Mouse (Mus musculus): Measurements from ENCODE around the gene Spats2l.

Spats2l gene

GRCm38 (mm10) chr1:57969327-57970271 lies 195.6 kb downstream of the Spats2l start:
- DNase-seq (ENCODE audit: low read depth, low spot score): peak; percentile 78

DNA sequence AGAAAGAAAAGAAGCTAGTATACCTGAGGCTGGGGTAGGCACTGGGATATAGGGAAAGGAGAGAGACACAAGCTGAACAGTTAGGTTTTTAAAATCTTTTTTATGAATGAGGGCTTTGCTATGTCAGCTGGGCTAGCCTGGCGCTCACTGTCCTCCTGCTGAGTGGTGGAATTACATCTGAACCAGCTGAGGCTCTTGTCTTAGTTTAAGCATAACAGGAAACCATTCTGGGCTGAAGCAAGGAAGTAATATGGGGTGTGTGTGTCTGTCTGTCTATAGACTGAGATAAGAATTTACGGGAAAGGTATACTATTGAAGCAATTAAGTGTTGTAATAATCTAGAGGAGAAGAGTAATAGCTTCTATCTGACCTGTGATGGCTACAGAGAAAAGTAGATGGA lies 197.6 kb downstream of the Spats2l start:
- DNase-seq (ENCODE audit: low read depth, low spot score): no peak

DNA sequence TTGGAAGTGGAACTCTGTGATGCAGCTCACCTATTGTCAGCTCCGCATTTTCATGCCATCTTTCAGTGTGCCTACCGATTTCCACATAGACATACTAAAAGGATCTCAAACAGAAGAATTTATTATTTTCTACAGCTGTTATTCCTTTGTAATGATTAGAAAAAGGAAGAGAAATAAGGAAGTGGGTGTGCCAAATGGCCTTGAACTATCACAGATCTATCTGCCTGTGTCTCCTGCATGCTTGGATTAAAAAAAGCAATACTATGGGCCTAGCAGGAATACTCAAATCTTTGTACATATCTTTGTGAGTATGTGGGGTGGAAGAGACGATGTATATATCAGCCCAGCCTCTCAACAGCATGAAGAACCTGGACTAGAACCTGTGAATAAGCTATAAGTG lies 202.9 kb downstream of the Spats2l start:
- DNase-seq (ENCODE audit: low read depth, low spot score): no peak

DNA sequence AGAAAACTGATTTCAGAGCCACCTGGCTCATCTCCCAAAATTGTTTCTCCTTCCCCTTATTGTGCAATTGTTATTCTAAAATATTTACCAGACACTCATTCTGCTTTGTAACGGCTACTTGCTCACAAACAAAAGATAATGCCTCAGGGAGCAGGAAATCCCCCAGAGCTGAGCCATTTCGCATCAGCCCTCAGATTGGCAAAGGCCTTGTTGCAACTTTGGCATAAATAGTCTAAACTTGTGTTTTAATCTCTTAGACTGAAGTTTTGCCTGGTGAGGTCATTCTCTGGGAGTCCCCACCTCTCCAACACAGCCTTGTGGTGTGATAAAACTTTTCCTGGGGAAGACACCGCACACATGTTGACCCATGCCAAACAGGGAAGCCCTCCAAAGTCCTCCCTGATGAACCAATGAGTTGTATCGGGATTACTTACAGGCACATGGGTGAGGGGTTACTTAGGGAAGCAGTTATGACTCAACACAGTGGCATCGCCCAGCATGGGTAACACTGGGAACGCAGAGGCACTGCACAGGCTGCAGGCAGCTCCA lies 215.2 kb downstream of the Spats2l start:
- no peak for DNase-seq (ENCODE audit: low read depth, low spot score)

DNA sequence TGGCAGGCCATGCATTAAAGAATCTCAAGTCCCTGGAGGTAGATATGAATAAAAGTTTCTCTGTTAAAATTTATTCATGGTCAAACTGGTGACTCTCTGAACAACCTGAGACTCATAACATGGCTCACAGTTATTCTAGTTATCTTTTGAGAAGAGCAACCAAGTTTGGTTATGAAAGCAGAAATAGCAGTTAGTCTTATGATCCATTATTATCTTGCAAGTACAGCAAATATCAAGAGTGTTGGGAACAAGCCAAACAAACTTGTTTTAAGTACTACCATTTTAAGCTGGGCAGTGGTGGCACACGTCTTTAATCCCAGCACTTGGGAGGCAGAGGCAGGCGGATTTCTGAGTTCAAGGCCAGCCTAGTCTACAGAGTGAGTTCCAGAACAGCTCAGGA lies 217.3 kb downstream of the Spats2l start:
- DNase-seq (ENCODE audit: low read depth, low spot score): no peak

GRCm38 (mm10) chr1:57995432-57996132 lies 221.6 kb downstream of the Spats2l start, which contains the start of gene Sgo2a:
Gene Sgo2a (plus strand): TSS chr1:57995971.
- peak; percentile 90 for DNase-seq (ENCODE audit: low read depth, low spot score)

GRCm38 (mm10) chr1:57996133-57996615 lies 222.2 kb downstream of the Spats2l start:
- no peak for DNase-seq (ENCODE audit: low read depth, low spot score)
